Mouse (Mus musculus): ENCODE measurements around the gene Pax7. TPM values are rescaled to one million over a fixed set of nuclear protein-coding genes. Genes with fewer than 3 reads are reported as not detected.

The Pax7 gene
- polyA plus RNA-seq, 1 experiment from 2014 or later, result not detected

DNA sequence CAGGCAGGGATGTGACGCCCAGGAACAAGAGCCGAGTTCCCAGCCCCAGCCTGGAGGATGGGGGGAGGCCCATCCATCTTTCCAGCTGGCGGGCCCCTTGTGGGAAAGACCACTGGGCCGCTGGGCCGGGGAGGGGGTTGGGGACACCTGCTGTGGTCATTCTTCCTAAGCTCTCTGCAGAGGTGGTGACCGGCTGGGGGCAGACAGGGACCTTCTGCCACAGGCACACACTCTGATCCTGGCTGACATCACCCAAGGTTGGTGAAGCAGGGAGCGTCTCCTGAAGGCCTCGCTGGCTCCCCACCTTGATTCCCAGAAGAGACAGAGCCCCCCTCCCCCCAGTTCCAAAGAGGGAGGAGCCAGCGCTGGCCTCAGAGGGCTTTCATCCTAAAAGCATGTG is 135.6 kb downstream of the Pax7 start:
- no peaks in the 10 kb centered on the region for H3K27me3 ChIP-seq (replicated peaks; ENCODE audit: control insufficient read depth, insufficient read depth, low read length)
- no peak overlapping the region for H3K9ac ChIP-seq (ENCODE audit: low read depth, low read length)
- H3K9me3 ChIP-seq (ENCODE audit: control insufficient read depth), result no peaks in the 10 kb centered on the region
- no peaks in the 10 kb centered on the region for H3K36me3 ChIP-seq (ENCODE audit: control insufficient read depth, insufficient read depth)
- no peak overlapping the region for H3K27ac ChIP-seq (ENCODE audit: low read depth, low read length)
- H3K4me1 ChIP-seq (replicated peaks; ENCODE audit: control insufficient read depth, insufficient read depth, low read length), result no peaks in the 10 kb centered on the region
- H3K4me2 ChIP-seq (replicated peaks; ENCODE audit: low read depth), result no peak overlapping the region
- 5% methylated on average over 9 of the region's 9 CpGs for WGBS
- no peak for ATAC-seq
- H3K4me3 ChIP-seq (ENCODE audit: low read depth, low read length), result no peak overlapping the region
- no peak for TF ChIP-seq CTCF (IDR thresholded peaks at IDR 0.05; ENCODE audit: low read depth)

DNA sequence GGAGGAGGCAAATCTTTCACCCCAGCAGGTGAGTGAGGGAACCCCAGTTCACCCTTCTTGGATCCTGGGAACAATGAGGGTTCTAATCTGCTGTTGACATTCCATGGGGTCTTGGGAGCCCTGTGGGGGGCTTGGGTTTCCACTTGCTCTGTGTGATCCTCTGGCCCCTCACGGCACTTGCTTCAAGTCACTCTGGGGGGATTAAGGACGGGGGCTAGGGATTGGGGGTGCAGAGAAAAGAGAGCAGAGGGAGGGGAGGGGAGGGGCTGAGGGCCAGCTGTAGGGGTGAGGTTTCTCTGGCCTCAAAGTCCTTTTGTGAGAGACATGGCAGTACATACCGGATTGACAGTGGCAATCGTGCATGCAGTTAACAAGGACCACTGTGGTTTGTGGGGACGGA is 140.0 kb downstream of the Pax7 start:
- no peak for ATAC-seq
- no peak overlapping the region for H3K4me2 ChIP-seq (replicated peaks; ENCODE audit: low read depth)
- H3K27me3 ChIP-seq (replicated peaks; ENCODE audit: control insufficient read depth, insufficient read depth, low read length), result no peaks in the 10 kb centered on the region
- H3K4me1 ChIP-seq (replicated peaks; ENCODE audit: control insufficient read depth, insufficient read depth, low read length), result no peaks in the 10 kb centered on the region
- no peaks in the 10 kb centered on the region for H3K9me3 ChIP-seq (ENCODE audit: control insufficient read depth)
- no peak for TF ChIP-seq CTCF (IDR thresholded peaks at IDR 0.05; ENCODE audit: low read depth)
- H3K4me3 ChIP-seq (ENCODE audit: low read depth, low read length), result no peak overlapping the region
- no peaks in the 10 kb centered on the region for H3K36me3 ChIP-seq (ENCODE audit: control insufficient read depth, insufficient read depth)
- H3K27ac ChIP-seq (ENCODE audit: low read depth, low read length), result no peak overlapping the region
- 49% methylated on average over 5 of the region's 5 CpGs for WGBS
- no peak overlapping the region for H3K9ac ChIP-seq (ENCODE audit: low read depth, low read length)

DNA sequence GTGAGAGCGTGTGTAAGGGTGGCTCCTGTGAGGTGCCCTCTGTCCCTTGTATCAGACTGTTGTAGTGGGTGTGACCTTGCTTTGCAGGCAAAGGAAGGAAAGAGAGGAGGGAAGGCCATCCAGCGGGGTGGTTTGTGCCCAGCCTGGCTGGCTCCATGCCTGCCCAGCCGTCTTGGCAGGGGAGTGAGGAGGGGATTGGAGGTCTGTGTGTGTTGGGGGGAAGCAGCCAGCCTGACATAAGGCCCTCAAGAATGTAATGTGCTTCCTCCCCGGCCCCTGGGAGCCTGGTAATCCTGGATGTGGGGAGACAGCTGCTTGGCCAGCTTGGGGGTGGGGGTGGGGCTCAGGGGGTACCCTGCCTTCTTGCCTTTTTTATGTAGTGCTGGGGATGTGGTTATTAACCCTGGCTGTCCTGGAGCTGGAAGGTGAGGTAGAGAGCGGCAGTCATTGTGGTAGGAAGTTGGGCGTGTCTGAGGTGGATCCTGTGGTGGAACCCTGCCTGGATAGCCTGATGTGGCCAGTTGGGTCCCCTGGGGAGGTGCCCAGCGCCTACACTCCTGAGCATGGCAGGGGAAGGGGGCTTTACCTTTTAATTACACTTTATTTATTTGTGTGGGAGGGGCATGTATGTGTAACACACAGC is 143.6 kb downstream of the Pax7 start:
- Histone ChIP-seq H3K36me3 (ENCODE audit: control insufficient read depth, insufficient read depth) (no peaks in the 10 kb centered on the region), H3K4me3 (ENCODE audit: low read depth, low read length) (no peak overlapping the region), H3K9ac (ENCODE audit: low read depth, low read length) (no peak overlapping the region), H3K27ac (ENCODE audit: low read depth, low read length) (no peak overlapping the region), H3K9me3 (ENCODE audit: control insufficient read depth) (no peaks in the 10 kb centered on the region), H3K4me1 (replicated peaks; ENCODE audit: control insufficient read depth, insufficient read depth, low read length) (no peaks in the 10 kb centered on the region), H3K27me3 (replicated peaks; ENCODE audit: control insufficient read depth, insufficient read depth, low read length) (no peaks in the 10 kb centered on the region), H3K4me2 (replicated peaks; ENCODE audit: low read depth) (no peak overlapping the region)
- TF ChIP-seq CTCF (IDR thresholded peaks at IDR 0.05; ENCODE audit: low read depth), result no peak
- WGBS, result 39% methylated on average over 7 of the region's 7 CpGs
- no peak for ATAC-seq

GRCm38 (mm10) chr4:139688058-139688457 is 145.3 kb downstream of the Pax7 start:
- Histone ChIP-seq H3K36me3 (ENCODE audit: control insufficient read depth, insufficient read depth) (no peaks in the 10 kb centered on the region), H3K9me3 (ENCODE audit: control insufficient read depth) (no peaks in the 10 kb centered on the region), H3K4me1 (replicated peaks; ENCODE audit: control insufficient read depth, insufficient read depth, low read length) (no peaks in the 10 kb centered on the region), H3K4me3 (ENCODE audit: low read depth, low read length) (no peak overlapping the region), H3K9ac (ENCODE audit: low read depth, low read length) (no peak overlapping the region), H3K4me2 (replicated peaks; ENCODE audit: low read depth) (no peak overlapping the region), H3K27me3 (replicated peaks; ENCODE audit: control insufficient read depth, insufficient read depth, low read length) (no peaks in the 10 kb centered on the region), H3K27ac (ENCODE audit: low read depth, low read length) (no peak overlapping the region)
- no peak for ATAC-seq
- 57% methylated on average over 9 of the region's 9 CpGs for WGBS
- TF ChIP-seq CTCF (IDR thresholded peaks at IDR 0.05; ENCODE audit: low read depth), result no peak

Other genes starting within 250 kb of the Pax7 start
- gene Gm21969, start 230.3 kb downstream of the Pax7 start, polyA plus RNA-seq (2015; fragmentation: Nextera tagmentation; extraction: Ambion mirVana), result not detected in 2 replicates
- gene Aldh4a1, start 210.7 kb downstream of the Pax7 start, polyA plus RNA-seq (2015; fragmentation: Nextera tagmentation; extraction: Ambion mirVana), result 3.5 and 3.9 TPM in 2 replicates
- gene Tas1r2, start 180.0 kb downstream of the Pax7 start, polyA plus RNA-seq (2015; fragmentation: Nextera tagmentation; extraction: Ambion mirVana), result not detected in 2 replicates
- gene Klhdc7a, start 134.5 kb upstream of the Pax7 start, polyA plus RNA-seq (2015; fragmentation: Nextera tagmentation; extraction: Ambion mirVana), result 0.08 and 0.12 TPM in 2 replicates